Mouse (Mus musculus) monocyte, adult 2 months (primary cell): ENCODE measurements around the gene Ugt1a10.

Source experiments
- DNase-seq, 2 experiments: peaks; one replicate each; pipeline ENCODE4 v3.0.0; 2022; ENCODE audit warnings: low spot score in 2 of 2, low read depth in 1 of 2

Ugt1a10 gene

DNA sequence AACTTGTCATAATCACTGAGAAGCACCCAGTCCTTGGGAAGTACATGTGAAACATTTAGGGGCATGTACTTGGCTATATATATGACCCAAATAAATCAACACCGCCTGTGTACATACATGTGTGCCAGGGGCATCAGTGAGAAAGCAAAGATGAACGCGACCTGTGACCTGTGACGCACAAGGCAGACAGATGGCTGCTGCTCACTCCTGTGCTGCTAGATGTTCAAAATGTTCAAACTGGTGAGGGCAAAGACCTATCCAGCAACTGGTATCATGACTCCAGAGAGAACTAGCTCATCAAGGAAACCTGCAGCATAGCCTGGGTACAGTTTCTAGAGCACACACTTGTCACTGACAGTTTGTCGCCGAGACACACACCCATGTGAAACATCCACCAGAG is 212.3 kb downstream of the Ugt1a10 start:
- DNase-seq, result no peak

DNA sequence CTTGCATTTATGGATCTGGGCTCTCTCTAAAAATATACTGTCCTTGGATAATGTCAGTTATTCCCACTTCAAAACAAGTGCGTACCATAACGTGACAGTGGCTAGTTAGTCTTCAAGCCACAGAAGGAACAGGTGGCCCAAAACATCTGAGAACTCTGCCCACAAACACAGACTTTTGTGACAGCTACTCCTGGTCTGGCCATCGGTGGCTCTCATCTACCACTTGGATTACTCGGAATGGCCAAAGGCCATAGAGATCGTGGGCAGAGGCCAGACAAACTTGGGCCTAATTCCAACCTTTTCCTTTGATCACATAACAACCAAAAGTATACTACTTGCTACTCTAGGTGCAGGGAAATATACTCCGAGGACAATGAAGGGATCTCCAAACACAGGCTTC is 212.9 kb downstream of the Ugt1a10 start:
- DNase-seq, result no peak
